Mouse (Mus musculus) gastrocnemius, postnatal 25 days (tissue): ENCODE results near the gene Lingo3. TPM values are rescaled to one million over a fixed set of nuclear protein-coding genes. Genes with fewer than 3 reads are reported as not detected.

ENCODE experiments used
- DNase-seq: peaks from one replicate; pipeline ENCODE4 v3.0.0; 2022
- microRNA-seq, 2 experiments: library from miRNA; unstranded; fragments of <30 nt; microRNA quantifications; one replicate each; pipeline ENCODE4 v1.2.0; 2021; ENCODE audit warnings: borderline replicate concordance in 2 of 2
- total RNA-seq, 2 experiments: library from RNA; stranded (reverse); gene quantifications; 1 replicate in 1 of 2; 2 replicates in 1 of 2; pipeline ENCODE4 v1.2.3; 2021

Gene Lingo3
- total RNA-seq, 2 experiments from 2014 or later = 13.3 to 15.5 TPM

GRCm38 (mm10) chr10:80799070-80799566 is 44.7 kb downstream of the Lingo3 start:
- no peak for DNase-seq

- DNase-seq = peak; percentile 94
Observed at GRCm38 (mm10) chr10:80798150-80799006, 45.5 kb downstream of the Lingo3 start, which contains the start of the genes Sf3a2 and Plekhj1. Gene Sf3a2, plus strand, starts transcription at chr10:80798198. Gene Plekhj1, minus strand, starts transcription at chr10:80798626.

- no peak for DNase-seq
Observed at GRCm38 (mm10) chr10:80797186-80798149, 46.4 kb downstream of the Lingo3 start.

- no peak for DNase-seq
Observed at GRCm38 (mm10) chr10:80796307-80796848, 47.5 kb downstream of the Lingo3 start.

- DNase-seq = no peak
Observed at GRCm38 (mm10) chr10:80794750-80795149, 49.1 kb downstream of the Lingo3 start.

GRCm38 (mm10) chr10:80793803-80794202 is 50.0 kb downstream of the Lingo3 start:
- DNase-seq = no peak

- DNase-seq = no peak
Observed at GRCm38 (mm10) chr10:80793033-80793784, 50.6 kb downstream of the Lingo3 start.

- no peak for DNase-seq
Observed at GRCm38 (mm10) chr10:80792175-80793032, 51.4 kb downstream of the Lingo3 start.

GRCm38 (mm10) chr10:80791476-80792174 is 52.2 kb downstream of the Lingo3 start:
- DNase-seq = no peak

GRCm38 (mm10) chr10:80790761-80791404 is 53.0 kb downstream of the Lingo3 start:
- no peak for DNase-seq

GRCm38 (mm10) chr10:80787517-80787916 is 56.3 kb downstream of the Lingo3 start:
- DNase-seq = no peak

GRCm38 (mm10) chr10:80785963-80786362 is 57.9 kb downstream of the Lingo3 start:
- no peak for DNase-seq

GRCm38 (mm10) chr10:80784871-80785270 is 59.0 kb downstream of the Lingo3 start:
- DNase-seq = no peak

- DNase-seq = no peak
Observed at GRCm38 (mm10) chr10:80784302-80784701, 59.5 kb downstream of the Lingo3 start.

Small RNA genes lying within 50 kb of the gene (microRNA-seq; reads per million reads assigned to microRNA genes)
- 1.5 to 2.1 reads per million in 2 experiments for gene Mir1982

Other genes starting within 250 kb of the Lingo3 start
- 10 to 100 TPM; 14.3 to 18.4 TPM for gene Scamp4, start 241.2 kb downstream of the Lingo3 start, total RNA-seq
- 1 to 10 TPM in 1 of 2 experiments, under 1 TPM in 1; 0.92 to 1.2 TPM for gene Adat3, start 241.2 kb downstream of the Lingo3 start, total RNA-seq
- gene Gm49322, start 238.0 kb downstream of the Lingo3 start, total RNA-seq = under 1 TPM; 0.21 to 0.33 TPM
- gene Csnk1g2, start 221.2 kb downstream of the Lingo3 start, total RNA-seq = 10 to 100 TPM; 85.8 to 99.9 TPM
- gene Btbd2, start 187.0 kb downstream of the Lingo3 start, total RNA-seq = 10 to 100 TPM; 30.5 to 31.4 TPM
- gene Mknk2, start 165.9 kb downstream of the Lingo3 start, total RNA-seq = 100 to 1,000 TPM; 243 to 270 TPM
- gene Mob3a, start 142.1 kb downstream of the Lingo3 start, total RNA-seq = 1 to 10 TPM; 5.7 to 6.8 TPM
- gene Izumo4, start 141.9 kb downstream of the Lingo3 start, total RNA-seq = 1 to 10 TPM; 2.4 to 3.8 TPM
- gene Ap3d1, start 101.8 kb downstream of the Lingo3 start, total RNA-seq = 10 to 100 TPM; 22.1 to 25.0 TPM
- 10 to 100 TPM; 24.6 TPM for gene Dot1l, start 88.8 kb downstream of the Lingo3 start, total RNA-seq
- gene Sf3a2, start 45.8 kb downstream of the Lingo3 start, total RNA-seq = 10 to 100 TPM; 24.0 to 24.9 TPM
- 10 to 100 TPM; 22.4 to 27.3 TPM for gene Plekhj1, start 45.4 kb downstream of the Lingo3 start, total RNA-seq
- gene Amh, start 38.8 kb downstream of the Lingo3 start, total RNA-seq = under 1 TPM; 0.20 to 0.21 TPM
- 100 to 1,000 TPM; 395 to 415 TPM for gene Jsrp1, start 30.5 kb downstream of the Lingo3 start, total RNA-seq
- gene Oaz1, start 17.4 kb downstream of the Lingo3 start, total RNA-seq = 100 to 1,000 TPM; 651 to 657 TPM
- 10 to 100 TPM; 19.0 to 22.3 TPM for gene Lsm7, start 11.2 kb upstream of the Lingo3 start, total RNA-seq
- 10 to 100 TPM; 21.7 to 23.6 TPM for gene Sppl2b, start 11.2 kb upstream of the Lingo3 start, total RNA-seq
- not detected for gene Tmprss9, start 27.8 kb upstream of the Lingo3 start, total RNA-seq
- gene Timm13, start 56.9 kb upstream of the Lingo3 start, total RNA-seq = 100 to 1,000 TPM; 114 to 125 TPM
- gene Lmnb2, start 74.2 kb upstream of the Lingo3 start, total RNA-seq = 1 to 10 TPM; 3.7 to 5.1 TPM
- 10 to 100 TPM; 12.7 to 30.0 TPM for gene Gadd45b, start 86.0 kb upstream of the Lingo3 start, total RNA-seq
- gene Gng7, start 170.9 kb upstream of the Lingo3 start, total RNA-seq = 1 to 10 TPM in 1 of 2 experiments, under 1 TPM in 1; 0.61 to 1.1 TPM
- gene Diras1, start 181.6 kb upstream of the Lingo3 start, total RNA-seq = under 1 TPM in 1 of 2 experiments, not detected in 1; 0.51 TPM
- 10 to 100 TPM; 13.5 to 13.9 TPM for gene Slc39a3, start 193.4 kb upstream of the Lingo3 start, total RNA-seq
- gene Sgta, start 216.1 kb upstream of the Lingo3 start, total RNA-seq = 10 to 100 TPM; 82.2 to 85.2 TPM
- 10 to 100 TPM; 18.5 to 22.9 TPM for gene Thop1, start 226.0 kb upstream of the Lingo3 start, total RNA-seq